Mouse (Mus musculus) naive thymus-derived CD4-positive, alpha-beta T cell, adult 5 months (primary cell): Measurements from ENCODE around the gene Gpr152. TPM values are rescaled to one million over a fixed set of nuclear protein-coding genes. Genes with fewer than 3 reads are reported as not detected.

Experiments used
- polyA plus RNA-seq: library from polyadenylated mRNA; unstranded; fragments of 100-300 nt; shearing (Covaris generic); gene quantifications from one replicate; pipeline ENCODE4 v1.2.1, GENCODE M21; 2017

Gpr152 gene
- 0.11 TPM for polyA plus RNA-seq

DNA sequence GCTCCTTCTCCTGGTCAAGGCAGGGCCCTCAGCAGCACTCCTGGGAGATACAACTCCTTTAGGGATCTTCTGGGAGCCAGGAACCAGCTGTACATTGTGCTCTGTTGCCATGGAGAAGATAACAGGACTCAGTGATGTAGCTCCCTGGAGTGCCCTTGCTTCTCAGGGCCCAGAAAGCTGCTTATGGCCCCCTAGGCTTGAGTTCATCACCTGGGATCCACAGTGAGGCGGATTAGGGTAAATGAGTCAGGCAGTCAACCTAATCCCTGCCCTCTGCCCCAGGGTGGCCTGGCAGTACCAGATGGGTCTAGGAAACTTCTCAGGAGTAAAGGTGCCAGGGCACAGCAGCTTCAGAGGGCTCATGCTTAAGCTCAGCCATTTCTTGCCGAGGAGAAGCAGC, at the start of gene Gpr152:
Gene Gpr152, plus strand, starts transcription at position 342 of the 400 bp plus-strand sequence.

DNA sequence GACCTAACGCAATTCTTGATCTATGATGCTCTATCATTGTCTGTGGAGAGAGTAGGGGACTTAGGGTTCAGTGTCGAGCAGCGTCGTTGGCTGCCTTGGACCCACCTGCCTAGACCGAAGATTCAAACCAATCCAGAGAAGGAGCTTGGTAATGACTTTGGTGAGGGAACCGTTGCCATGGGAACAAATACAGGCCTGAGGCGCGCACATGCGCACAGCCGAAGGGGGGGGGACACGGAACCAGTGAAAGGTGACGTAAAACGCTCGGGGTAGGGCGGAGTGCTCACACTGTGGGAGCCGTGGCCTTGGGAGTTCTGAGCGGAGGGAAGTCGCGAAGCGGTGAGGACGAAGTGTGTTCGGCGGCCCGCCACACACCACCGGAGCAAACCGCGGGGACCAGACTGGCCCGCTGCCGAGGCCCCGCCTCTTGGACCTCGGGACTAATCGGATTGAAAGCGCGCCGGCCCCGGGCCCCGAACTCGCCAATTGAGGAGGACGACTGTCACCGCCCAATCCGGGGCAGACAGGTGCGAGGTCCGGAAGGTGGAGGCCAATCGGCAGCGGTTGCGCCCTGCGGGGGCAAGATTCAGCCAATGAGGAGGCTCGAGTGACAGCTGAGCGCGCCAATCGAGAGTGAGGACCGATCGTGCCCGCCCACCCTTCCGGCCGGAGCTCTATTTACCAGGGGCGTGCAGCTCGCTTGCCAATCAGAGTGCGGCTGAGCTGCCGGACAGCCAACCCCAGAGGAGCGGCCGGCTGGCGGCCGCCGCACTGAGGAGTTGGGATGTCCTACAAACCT, 42.7 kb upstream of the Gpr152 start, which contains the start of gene Cdk2ap2:
Gene Cdk2ap2, plus strand, starts transcription at position 541 of the 799 bp plus-strand sequence.

DNA sequence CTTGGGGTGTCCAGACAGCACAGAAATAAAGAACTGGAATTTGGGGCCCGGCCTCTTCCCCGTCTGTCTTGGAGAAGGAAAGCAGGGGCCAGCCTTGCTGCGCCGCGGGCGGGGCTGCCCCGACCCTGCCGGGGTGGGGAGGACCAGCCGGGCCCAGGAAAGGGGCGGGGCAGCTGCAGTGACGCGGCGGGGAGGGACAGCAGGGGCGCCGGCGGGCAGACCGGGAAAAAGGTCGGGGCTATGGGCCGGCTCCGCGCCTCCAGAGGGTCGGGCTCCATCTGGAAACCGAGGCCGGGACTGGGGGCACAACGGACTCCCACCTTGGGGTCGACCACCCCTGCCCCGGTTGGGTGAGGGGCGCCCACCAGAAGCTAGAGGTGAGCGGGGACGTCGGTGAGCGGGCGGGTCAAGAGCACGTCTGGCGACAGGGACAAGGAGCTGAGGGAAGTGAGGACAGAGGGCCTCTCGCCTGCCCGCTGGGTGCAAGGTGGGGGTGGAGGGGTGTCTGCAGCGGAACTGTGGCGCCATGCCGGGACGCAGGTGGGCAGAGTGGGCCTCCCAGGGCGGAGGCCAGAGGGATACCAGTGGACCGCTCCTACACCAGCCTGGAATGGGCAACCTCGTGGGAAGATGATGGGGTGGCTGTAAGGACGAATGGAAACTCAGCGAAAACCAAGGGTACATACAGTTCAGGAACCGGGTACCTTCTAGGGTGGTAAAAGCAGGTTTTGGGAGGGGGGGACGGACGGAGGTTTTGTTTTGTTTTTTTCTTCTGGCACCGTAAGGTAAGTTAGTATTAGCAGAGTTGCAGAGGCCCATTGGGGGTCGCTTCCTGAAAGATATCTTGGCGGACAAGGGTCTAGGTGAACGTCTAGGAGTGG, 39.5 kb upstream of the Gpr152 start, which contains the start of gene Pitpnm1:
Gene Pitpnm1, plus strand, starts transcription at position 162 of the 881 bp plus-strand sequence.

DNA sequence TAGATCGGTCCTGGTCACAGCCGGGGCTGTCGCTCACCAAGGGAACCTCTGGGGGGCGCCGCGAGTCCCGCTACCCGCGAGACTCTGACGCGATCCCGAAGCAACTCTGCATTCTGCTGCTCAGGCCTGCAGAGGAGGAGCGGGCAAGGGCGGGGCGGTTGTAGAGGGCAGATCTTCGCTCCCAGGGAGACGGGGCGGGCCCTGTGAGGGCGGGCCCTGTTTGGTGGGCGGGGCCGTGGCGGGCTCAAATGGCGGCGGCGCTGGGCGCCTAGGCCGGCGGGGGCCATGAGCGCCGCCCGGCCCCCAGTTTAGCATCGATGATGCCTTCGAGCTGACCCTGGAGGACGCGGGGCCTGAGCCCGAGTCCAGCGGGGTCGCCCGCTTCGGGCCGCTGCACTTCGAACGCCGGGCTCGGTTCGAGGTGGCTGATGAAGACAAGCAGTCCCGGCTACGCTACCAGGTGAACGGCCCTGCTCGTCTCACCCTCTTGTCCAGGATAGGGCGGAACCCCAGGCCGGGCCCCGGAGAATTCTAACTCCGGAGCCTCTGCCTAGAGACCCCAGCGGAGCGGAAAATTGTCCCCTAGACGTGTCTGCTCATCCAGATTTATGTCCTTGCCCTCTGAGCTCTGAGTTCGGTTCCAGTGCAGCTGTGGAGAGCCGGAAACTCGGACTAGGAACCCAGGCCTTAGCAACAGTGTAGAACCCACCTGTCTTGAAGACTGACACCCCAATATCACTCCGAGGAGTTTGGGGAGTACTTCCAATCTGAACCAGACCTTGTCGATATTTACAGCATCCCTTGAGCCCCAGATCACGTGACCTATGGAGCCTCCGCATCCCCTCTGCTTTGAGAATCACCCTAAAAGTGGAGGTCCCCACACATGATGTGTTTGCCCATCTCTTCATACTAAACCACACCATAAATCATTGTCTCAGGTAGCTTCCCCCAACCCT, 13.6 kb upstream of the Gpr152 start, which contains the start of gene Aip:
Gene Aip, minus strand, starts transcription at position 118 of the 956 bp plus-strand sequence.

DNA sequence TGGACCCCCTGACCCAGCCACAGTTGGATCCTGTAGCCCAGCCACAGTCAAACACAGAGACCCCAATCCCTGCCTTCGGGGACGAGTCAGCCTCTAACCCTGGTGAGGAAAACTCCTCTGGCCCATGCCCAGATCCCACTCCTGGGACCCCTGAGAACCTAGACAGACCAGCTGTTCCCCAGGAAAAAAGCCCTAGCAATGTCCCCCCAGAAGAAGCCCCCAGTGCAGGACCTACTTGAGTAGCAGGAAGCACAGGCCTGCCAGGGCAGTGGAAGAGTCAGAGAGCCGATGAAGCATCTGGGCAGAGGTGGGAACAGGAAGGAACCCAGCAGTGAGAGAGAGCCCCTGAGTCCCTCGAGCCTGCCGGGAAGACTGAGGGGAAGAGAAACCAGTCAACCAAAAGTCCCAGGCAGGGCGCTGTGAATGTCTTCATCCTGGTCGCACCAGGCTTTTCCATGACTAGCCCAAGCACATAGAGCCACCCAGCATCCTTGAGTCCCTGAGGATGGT, 4.2 kb downstream of the Gpr152 start, which contains the start of gene Cabp4:
Gene Cabp4, minus strand, starts transcription at position 275 of the 510 bp plus-strand sequence.

DNA sequence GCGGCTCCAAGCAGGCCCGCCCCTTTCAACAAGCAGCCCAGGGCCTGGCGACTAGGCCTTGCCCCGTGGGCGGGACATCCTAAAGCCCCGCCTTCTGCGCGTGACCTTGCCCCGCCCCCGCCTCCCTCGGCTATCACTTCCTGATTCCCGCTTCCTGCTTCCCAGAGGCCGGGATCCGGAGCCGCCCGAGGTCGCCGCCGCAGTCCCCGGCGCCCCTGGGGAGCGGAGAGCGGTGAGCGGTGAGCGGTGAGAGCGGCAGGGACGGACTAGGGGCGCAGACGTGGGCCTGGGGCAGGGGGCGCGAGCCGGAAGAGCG, 8.9 kb downstream of the Gpr152 start, which contains the start of gene Coro1b:
Gene Coro1b, plus strand, starts transcription at position 129 of the 316 bp plus-strand sequence.

DNA sequence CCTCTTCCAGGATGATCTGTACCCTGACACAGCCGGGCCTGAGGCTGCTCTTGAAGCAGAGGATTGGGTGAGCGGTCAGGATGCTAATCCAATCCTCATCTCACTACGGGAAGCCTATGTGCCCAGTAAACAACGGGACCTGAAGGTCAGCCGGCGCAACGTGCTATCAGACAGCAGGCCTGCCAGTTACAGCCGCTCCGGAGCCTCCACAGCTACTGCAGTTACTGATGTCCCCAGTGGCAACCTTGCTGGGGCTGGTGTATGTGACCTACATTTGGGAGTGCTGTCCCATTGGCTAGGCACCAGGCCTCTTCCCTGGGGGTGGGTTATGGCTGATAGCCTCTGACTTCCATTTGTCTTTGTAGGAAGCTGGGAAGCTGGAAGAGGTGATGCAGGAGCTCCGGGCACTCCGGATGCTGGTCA, 13.7 kb downstream of the Gpr152 start, which contains the start of gene Ptprcap:
Gene Ptprcap, plus strand, starts transcription at position 373 of the 423 bp plus-strand sequence.

DNA sequence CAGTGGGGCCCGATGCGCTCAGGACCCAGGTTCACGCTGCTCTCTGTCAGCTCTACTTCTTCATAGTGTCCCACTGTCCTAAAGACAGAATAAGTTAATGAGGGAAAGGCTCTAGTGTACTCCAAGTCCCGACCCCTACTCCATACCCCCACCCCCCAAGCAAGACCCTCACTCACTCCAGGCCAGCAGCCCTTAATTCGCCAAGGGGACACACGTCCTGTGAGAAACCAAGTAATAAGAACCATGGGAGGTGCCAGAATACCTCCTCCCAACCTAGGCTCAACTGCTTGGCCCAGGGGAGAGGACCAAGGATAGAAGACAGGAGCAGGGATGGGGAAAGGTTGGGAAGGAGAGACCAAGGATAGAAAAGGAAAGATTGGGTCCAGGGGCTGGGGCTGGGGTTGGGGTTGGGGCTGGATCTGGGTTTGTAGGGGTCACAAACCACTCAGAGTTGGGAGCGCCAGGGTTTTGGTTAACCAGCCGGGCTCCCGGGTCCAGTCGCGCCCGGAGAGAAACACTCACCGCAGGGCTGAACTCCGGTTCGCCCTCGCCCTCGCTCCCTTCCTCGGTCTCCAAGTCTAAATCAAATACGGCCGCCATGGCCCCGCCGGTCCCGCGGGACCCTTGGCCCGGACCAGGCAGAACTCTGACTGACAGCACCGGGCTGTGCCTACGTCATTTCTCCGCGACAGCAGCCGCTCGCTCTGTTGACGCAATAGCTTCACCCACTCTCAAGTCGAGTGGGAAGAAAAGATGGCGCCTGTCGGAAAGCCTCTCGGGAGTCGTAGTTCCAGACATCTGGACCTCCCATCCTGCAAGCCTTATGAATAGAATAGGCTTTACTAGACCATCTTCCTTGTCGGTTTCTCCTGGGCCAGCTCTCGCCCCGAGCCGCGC, 23.3 kb downstream of the Gpr152 start, which contains the start of gene Rps6kb2:
Gene Rps6kb2, minus strand, starts transcription at position 709 of the 897 bp plus-strand sequence.

DNA sequence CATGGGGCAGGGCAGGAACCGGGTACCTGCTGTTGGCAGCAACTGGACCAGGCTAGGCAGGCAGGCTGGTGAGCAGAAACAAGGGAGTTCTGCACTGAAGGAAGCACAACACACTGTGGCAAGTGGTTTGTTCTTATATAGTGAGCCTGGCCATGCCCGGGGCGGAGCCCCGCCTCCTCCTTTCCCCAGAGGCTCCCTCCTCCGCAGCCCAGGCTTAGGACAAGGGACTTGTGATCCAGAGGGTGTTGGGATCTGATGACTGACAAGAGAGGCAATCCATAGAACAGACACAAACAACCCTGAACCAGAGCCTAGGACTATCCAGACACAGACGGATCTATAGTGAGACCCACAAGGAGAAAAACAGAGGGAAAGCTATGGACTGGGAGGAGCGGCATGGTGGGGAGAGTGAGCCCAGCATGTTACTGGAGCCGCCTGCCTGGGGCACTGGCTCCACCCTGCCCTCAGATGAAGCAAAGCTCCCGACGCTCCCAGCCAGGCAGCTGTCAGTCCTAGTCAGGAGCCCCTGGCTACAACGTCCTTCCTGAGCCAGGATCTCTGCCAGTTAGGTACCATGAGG, 35.9 kb downstream of the Gpr152 start, which contains the start of gene Carns1:
Gene Carns1, minus strand, starts transcription at position 112 of the 580 bp plus-strand sequence.

DNA sequence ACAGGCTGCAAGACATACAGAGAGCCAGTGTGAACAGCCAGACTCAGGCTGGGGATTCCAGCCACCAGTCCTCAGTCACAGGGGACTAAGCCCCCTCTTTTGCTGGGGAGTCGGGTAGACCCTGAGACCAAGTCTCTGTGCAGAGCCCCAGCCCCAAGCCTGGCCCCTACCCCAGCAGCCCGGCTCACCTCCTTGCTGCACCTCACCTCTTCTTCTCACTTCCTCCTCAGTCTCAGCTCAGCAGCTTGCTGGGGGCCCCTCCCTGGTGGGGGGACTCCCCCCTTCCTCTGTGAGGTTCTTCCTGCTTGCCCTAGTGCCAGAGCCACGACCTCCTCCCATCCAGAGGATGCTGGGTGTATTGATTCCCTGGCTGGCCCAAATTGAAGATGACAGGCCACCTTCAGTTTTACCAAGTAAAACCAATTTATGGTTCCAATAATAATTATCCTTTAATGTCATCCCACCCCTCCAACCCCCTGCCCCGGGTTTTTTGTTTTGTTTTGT, 51.3 kb downstream of the Gpr152 start, which contains the start of gene Tbc1d10c:
Gene Tbc1d10c, minus strand, starts transcription at position 454 of the 504 bp plus-strand sequence.

DNA sequence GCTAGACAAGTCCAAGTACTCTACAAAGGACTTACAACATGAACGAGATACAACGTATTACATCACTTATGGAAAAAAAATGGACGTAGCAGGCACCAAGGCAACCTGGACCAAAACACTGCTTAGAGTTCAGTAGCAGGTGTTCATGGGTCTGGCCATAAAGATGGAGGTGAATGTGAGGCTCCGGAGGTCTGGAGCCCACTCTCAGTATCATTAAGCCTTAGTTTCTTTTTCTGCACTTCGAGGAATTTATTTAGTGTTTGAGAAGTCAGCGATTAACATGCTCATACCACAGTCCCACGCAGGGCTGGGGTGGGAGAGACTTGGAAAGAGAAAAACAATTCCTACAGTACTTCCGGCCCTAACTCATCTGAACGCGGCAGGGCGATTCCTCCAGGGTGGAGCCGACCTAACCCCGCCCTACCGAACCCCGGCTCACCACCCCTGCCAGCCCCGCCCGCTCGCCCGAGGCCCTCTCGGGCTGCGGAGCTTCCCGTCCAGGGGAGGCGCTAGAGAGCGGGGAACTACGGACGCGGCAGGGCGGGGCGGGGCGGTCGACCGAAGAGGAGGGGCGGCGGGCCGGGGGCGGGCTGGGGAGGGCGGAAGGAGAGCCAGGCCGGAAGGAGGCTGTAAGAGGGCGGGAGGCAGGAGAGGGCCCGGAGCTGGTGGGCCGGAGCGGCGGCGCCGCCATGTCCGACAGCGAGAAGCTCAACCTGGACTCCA, 52.1 kb downstream of the Gpr152 start, which contains the start of gene Ppp1ca:
Gene Ppp1ca, plus strand, starts transcription at position 538 of the 723 bp plus-strand sequence.

Other genes starting within 250 kb of the Gpr152 start
- 54.4 TPM for gene Tcirg1, start 232.7 kb upstream of the Gpr152 start, polyA plus RNA-seq
- gene Ndufs8, start 227.0 kb upstream of the Gpr152 start, polyA plus RNA-seq: 91.3 TPM
- not detected for gene Aldh3b1, start 210.0 kb upstream of the Gpr152 start, polyA plus RNA-seq
- 7.5 TPM for gene Unc93b1, start 204.6 kb upstream of the Gpr152 start, polyA plus RNA-seq
- gene Aldh3b3, start 181.1 kb upstream of the Gpr152 start, polyA plus RNA-seq: not detected
- not detected for gene Aldh3b2, start 167.5 kb upstream of the Gpr152 start, polyA plus RNA-seq
- not detected for gene Acy3, start 153.2 kb upstream of the Gpr152 start, polyA plus RNA-seq
- not detected for gene Tbx10, start 147.0 kb upstream of the Gpr152 start, polyA plus RNA-seq
- gene Nudt8, start 139.2 kb upstream of the Gpr152 start, polyA plus RNA-seq: 14.6 TPM
- 2.4 TPM for gene Gm49405, start 139.2 kb upstream of the Gpr152 start, polyA plus RNA-seq
- 3.3 TPM for gene Doc2g, start 136.5 kb upstream of the Gpr152 start, polyA plus RNA-seq
- gene Ndufv1, start 127.0 kb upstream of the Gpr152 start, polyA plus RNA-seq: 141 TPM
- gene Gstp1, start 101.8 kb upstream of the Gpr152 start, polyA plus RNA-seq: 324 TPM
- gene Gstp2, start 93.8 kb upstream of the Gpr152 start, polyA plus RNA-seq: 0.68 TPM
- gene Gstp3, start 80.2 kb upstream of the Gpr152 start, polyA plus RNA-seq: 51.2 TPM
- not detected for gene Cabp2, start 58.2 kb upstream of the Gpr152 start, polyA plus RNA-seq
- 471 TPM for gene Cdk2ap2, start 42.6 kb upstream of the Gpr152 start, polyA plus RNA-seq
- 270 TPM for gene Pitpnm1, start 39.8 kb upstream of the Gpr152 start, polyA plus RNA-seq
- gene Aip, start 13.9 kb upstream of the Gpr152 start, polyA plus RNA-seq: 197 TPM
- not detected for gene Cabp4, start 4.2 kb downstream of the Gpr152 start, polyA plus RNA-seq
- gene Coro1b, start 8.8 kb downstream of the Gpr152 start, polyA plus RNA-seq: 183 TPM
- gene Ptprcap, start 13.8 kb downstream of the Gpr152 start, polyA plus RNA-seq: 239 TPM
- gene Rps6kb2, start 23.6 kb downstream of the Gpr152 start, polyA plus RNA-seq: 50.3 TPM
- gene Carns1, start 35.7 kb downstream of the Gpr152 start, polyA plus RNA-seq: 45.8 TPM
- 455 TPM for gene Tbc1d10c, start 51.5 kb downstream of the Gpr152 start, polyA plus RNA-seq
- 718 TPM for gene Ppp1ca, start 52.3 kb downstream of the Gpr152 start, polyA plus RNA-seq
- gene Rad9a, start 61.9 kb downstream of the Gpr152 start, polyA plus RNA-seq: 37.1 TPM
- gene Clcf1, start 74.5 kb downstream of the Gpr152 start, polyA plus RNA-seq: 49.3 TPM
- gene AC109138.7, start 74.6 kb downstream of the Gpr152 start, polyA plus RNA-seq: not detected
- gene Pold4, start 92.1 kb downstream of the Gpr152 start, polyA plus RNA-seq: 94.9 TPM
- gene Ssh3, start 129.4 kb downstream of the Gpr152 start, polyA plus RNA-seq: 0.78 TPM
- 9.1 TPM for gene Ankrd13d, start 143.3 kb downstream of the Gpr152 start, polyA plus RNA-seq
- 274 TPM for gene Grk2, start 166.4 kb downstream of the Gpr152 start, polyA plus RNA-seq